Mouse (Mus musculus) intestine, embryonic 15.5 days (tissue): ENCODE data around the gene Chmp2b. TPM values are rescaled to one million over a fixed set of nuclear protein-coding genes. Genes with fewer than 3 reads are reported as not detected.

Experiments used
- ATAC-seq: fragments of 200-750 bp; cut with Nextera tagmentation; 2 replicates; pipeline ENCODE4 v1.8.0; 2017; ENCODE audit warnings: moderate TSS enrichment, moderate library complexity
- H3K27ac ChIP-seq: fragments of 300-500 bp; sonication (generic); 2 replicates; pipeline ENCODE4 v1.5.1; 2015; ENCODE audit warnings: mild to moderate bottlenecking, inconsistent platforms
- H3K27me3 ChIP-seq: fragments of 300-500 bp; sonication (generic); replicated peaks from 2 replicates; pipeline ENCODE4 v1.6.1; 2015; ENCODE audit warnings: inconsistent platforms
- H3K36me3 ChIP-seq: fragments of 300-500 bp; sonication (generic); 2 replicates; pipeline ENCODE4 v1.6.1; 2015; ENCODE audit warnings: inconsistent platforms
- H3K4me1 ChIP-seq: fragments of 300-500 bp; sonication (generic); replicated peaks from 2 replicates; pipeline ENCODE4 v1.6.1; 2015; ENCODE audit warnings: inconsistent platforms
- H3K4me2 ChIP-seq: fragments of 300-500 bp; sonication (generic); replicated peaks from 2 replicates; pipeline ENCODE4 v1.6.1; 2015; ENCODE audit warnings: mild to moderate bottlenecking, inconsistent platforms
- H3K4me3 ChIP-seq: fragments of 300-500 bp; sonication (generic); replicated peaks from 2 replicates; pipeline ENCODE4 v1.5.1; 2015; ENCODE audit warnings: inconsistent platforms
- H3K9ac ChIP-seq: fragments of 300-500 bp; sonication (generic); 2 replicates; pipeline ENCODE4 v1.6.1; 2015; ENCODE audit warnings: inconsistent platforms
- H3K9me3 ChIP-seq: fragments of 300-500 bp; sonication (generic); 2 replicates; pipeline ENCODE4 v1.6.1; 2016; ENCODE audit warnings: inconsistent platforms
- WGBS: fragments of 180-500 bp; shearing (Covaris S2); methylation state at CpG from one replicate; pipeline ENCODE4 v1.1.7; 2015; 5-methylcytosine and 5-hydroxymethylcytosine counted together
- polyA plus RNA-seq: library from polyadenylated mRNA; unstranded; fragments of >200 nt; fragmentation: Nextera tagmentation; extraction: Ambion mirVana; gene quantifications from 2 replicates; pipeline ENCODE4 v1.2.1, GENCODE M21; 2015

Gene Chmp2b
- polyA plus RNA-seq, 1 experiment from 2014 or later, result 143 TPM

DNA sequence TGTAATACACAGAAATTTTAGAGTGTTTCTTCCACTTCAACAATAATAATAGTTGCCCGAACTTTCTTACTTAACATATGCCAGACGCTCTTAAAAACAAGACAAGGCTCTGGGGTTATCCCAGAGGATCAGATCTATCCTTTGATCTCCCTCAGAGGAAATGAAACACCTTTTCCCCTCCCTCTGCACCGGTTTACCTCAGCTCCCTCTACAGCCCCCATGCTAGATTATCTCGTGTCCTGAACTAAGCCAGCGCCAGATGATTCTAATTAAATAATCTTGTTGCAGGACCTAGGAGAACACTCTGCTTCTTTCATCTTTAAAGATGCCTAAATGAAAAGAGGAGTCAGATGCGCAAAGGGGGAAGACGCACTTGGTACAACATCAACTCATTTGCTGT is 48.3 kb downstream of the Chmp2b start:
- no peaks in the 10 kb centered on the region for H3K27me3 ChIP-seq
- no peak overlapping the region for H3K27ac ChIP-seq
- H3K4me1 ChIP-seq, result no peaks in the 10 kb centered on the region
- H3K4me2 ChIP-seq, result no peak overlapping the region
- ATAC-seq, result no peak
- 67% methylated on average over 7 of the region's 7 CpGs for WGBS
- no peaks in the 10 kb centered on the region for H3K9me3 ChIP-seq
- no peak overlapping the region for H3K9ac ChIP-seq
- no peak overlapping the region for H3K4me3 ChIP-seq
- no peaks in the 10 kb centered on the region for H3K36me3 ChIP-seq

DNA sequence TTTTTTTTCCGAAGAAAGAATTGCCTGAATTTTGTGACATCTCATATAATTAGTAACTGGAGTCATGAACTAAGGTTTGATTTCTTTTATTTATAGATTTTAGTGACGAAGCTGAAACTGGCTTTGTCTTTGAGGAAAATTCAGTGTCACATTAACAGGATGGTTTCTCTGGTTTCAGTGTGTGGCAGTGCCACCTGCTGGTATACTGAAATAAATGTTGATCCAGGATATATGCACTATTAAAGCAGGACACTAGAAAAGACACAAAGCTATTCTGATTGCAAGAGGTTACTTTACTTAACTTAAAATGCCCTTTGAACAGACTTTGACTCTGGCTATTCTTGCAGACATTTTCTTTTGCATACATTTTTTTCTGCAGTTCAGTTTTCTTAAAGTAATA is 65.5 kb downstream of the Chmp2b start:
- no peak overlapping the region for H3K9ac ChIP-seq
- H3K4me1 ChIP-seq, result no peaks in the 10 kb centered on the region
- no peaks in the 10 kb centered on the region for H3K9me3 ChIP-seq
- ATAC-seq, result no peak
- no peaks in the 10 kb centered on the region for H3K27me3 ChIP-seq
- H3K4me2 ChIP-seq, result no peak overlapping the region
- H3K4me3 ChIP-seq, result no peak overlapping the region
- WGBS, result 41% methylated on average over 2 of the region's 2 CpGs
- no peaks in the 10 kb centered on the region for H3K36me3 ChIP-seq
- H3K27ac ChIP-seq, result no peak overlapping the region

DNA sequence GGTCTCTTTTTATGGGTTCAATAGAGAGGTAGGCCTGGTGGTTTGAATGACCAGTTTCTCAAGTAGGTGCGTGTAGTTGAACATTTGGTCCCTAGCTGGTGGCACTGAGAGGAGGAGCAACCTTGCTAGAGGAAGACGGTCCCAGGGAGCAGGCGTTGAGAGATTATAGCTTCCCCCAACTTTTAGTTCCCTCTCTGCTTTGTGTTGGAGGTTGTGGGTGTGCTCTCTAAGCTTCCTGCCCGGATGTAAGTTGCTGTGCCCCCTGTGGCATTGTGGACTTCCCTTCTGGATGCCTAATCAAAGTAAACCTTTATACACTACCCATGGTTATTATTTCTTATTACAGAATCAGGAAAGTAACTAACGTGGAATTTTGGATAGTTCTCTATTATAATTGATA is 66.5 kb downstream of the Chmp2b start:
- 76% methylated on average over 5 of the region's 5 CpGs for WGBS
- no peak overlapping the region for H3K4me3 ChIP-seq
- no peak overlapping the region for H3K27ac ChIP-seq
- no peaks in the 10 kb centered on the region for H3K36me3 ChIP-seq
- no peaks in the 10 kb centered on the region for H3K4me1 ChIP-seq
- no peak overlapping the region for H3K4me2 ChIP-seq
- no peak for ATAC-seq
- H3K9me3 ChIP-seq, result no peaks in the 10 kb centered on the region
- no peak overlapping the region for H3K9ac ChIP-seq
- H3K27me3 ChIP-seq, result no peaks in the 10 kb centered on the region

Other genes starting within 250 kb of the Chmp2b start
- gene Pou1f1, start 42.2 kb downstream of the Chmp2b start, polyA plus RNA-seq, result not detected in 2 replicates